Mouse (Mus musculus): ENCODE measurements at regions not wholly inside any gene's neighbourhood (a gene's known extent, or its start where the extent isn't known, plus 50 kb on each side); places are given as distances from the start of the nearest gene placed in this dataset.

DNA sequence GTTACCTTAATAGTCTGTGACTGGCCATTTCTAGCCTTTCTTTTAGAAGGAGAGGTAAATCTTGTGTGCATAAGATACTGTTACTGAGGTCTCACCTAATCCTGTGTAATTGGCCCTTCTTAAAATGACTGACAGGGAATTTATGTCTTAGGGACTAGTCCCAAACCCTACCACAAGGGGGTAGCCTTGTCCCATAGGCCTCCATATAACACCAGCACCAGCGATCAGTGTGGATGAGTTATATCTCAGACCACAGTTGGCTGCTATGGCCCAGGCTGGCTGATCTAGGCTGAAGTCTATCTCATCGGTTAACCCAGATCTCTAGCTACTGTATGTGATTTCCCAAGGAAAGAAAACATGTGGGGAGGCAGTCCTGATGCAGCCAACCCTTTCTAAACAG lies 63.2 kb upstream of the Ankrd1 start:
- TF ChIP-seq GATA1 (IDR thresholded peaks at IDR 0.05; ENCODE audit: borderline replicate concordance, low read length), result no peak
- no peak for TF ChIP-seq FLI1 (IDR thresholded peaks at IDR 0.05; ENCODE audit: low read length)

All from megakaryocyte, embryonic 14.5 days (primary cell).